In the genomic region with DNA sequence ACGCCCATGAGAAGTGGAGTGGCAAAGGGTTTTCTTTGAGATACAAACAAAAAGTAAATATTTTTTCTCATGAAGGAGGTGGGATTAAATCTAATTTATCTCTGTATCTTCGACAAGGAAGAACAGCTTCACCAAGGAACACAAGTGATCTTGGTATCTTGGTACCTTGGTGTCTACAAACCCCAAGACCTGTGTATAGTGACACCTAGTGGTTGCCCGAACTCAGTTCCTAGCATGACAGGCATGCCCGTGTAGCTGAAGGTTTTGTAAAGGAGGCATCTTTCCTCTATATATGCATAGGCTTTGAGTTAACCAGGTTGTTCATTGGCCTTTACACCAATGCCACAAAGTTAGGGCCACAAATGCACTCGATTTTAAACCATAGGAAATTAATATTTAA, we compare ENCODE assay signal across 8 mouse cellular contexts. TPM values are rescaled to one million over a fixed set of nuclear protein-coding genes. Genes with fewer than 3 reads are reported as not detected.
DNase-seq lines count a peak whose midpoint lies in the region; ATAC-seq lines count a peak whose summit lies in the region.

No protein-coding gene starts in this region.

- peak; percentile 25 for DNase-seq in gastrocnemius, adult 18-20 months (ENCODE audit: low spot score)
- no peak for DNase-seq in gastrocnemius, postnatal 25 days
- peak; percentile 38 for DNase-seq in ZHBTc4 (ENCODE audit: low read depth, low spot score)
- DNase-seq in cerebellum, postnatal 25 days, result peak; percentile 45 to 75
- peak; percentile 78 for DNase-seq in layer of hippocampus, adult 11-12 months (ENCODE audit: low spot score)
- DNase-seq in lung, adult 18-20 months, result peak; percentile 20 to 44
- peak; percentile 75 for DNase-seq in right cerebral cortex, adult 18-20 months

- ATAC-seq in granulocyte monocyte progenitor cell, adult 5-6 weeks (replicated peaks; ENCODE audit: poor library complexity, severe bottlenecking), result peak; percentile 84

RNA-seq across cellular contexts. Expression of gene Crim1, which starts 36.8 kb away (rescaled TPM):
- total RNA-seq in gastrocnemius, adult 18-20 months (2021), result 10 to 100 TPM; 53.6 to 74.0 TPM
- total RNA-seq in gastrocnemius, postnatal 25 days (2021), result 10 to 100 TPM; 22.1 to 22.9 TPM
- 1.7 and 2.2 TPM in 2 replicates for total RNA-seq in granulocyte monocyte progenitor cell, adult 5-6 weeks (2014; fragmentation: Nextera tagmentation)
- 0.67 and 1.4 TPM in 2 replicates for total RNA-seq in granulocyte monocyte progenitor cell, adult 5-6 weeks (2017)

Comparison
In these comparisons a context has a peak if more than half of its experiments do, and no peak if none do; other contexts are left out.
1. RNA of gene Crim1, which starts 36.8 kb away (total RNA-seq): 53.6 to 74.0 TPM in gastrocnemius, adult 18-20 months and 22.1 to 22.9 TPM in gastrocnemius, postnatal 25 days; 0.67 to 2.2 TPM in granulocyte monocyte progenitor cell, adult 5-6 weeks; every median in the first group is over 4 times any median in the second.